Mouse (Mus musculus) Muller cell, postnatal 12 days (primary cell): ENCODE data around the gene Pcdh9.

Experiments
- DNase-seq: peaks from one replicate; pipeline ENCODE4 v3.0.0-alpha.2; 2015; ENCODE audit errors: inconsistent ontology term

Gene Pcdh9

DNA sequence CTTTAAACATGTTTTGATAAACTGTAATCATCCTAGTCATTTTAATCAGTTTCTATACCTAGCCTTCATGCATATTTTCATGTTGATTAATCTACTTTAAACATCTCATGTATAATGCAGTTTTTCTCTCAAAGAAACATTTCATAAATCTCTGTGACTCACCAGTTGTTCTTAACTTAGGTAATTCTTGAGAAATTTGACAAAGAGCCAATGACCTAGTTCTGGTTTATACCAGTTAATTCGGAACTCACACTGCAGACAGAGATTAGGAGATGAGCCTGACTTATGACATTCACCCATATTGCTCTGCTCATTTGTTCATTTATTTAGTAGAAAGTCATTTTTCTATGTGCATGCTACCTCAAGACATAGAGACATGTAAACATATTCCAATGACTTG, 328.9 kb downstream of the Pcdh9 start:
- DNase-seq: peak; percentile 19

DNA sequence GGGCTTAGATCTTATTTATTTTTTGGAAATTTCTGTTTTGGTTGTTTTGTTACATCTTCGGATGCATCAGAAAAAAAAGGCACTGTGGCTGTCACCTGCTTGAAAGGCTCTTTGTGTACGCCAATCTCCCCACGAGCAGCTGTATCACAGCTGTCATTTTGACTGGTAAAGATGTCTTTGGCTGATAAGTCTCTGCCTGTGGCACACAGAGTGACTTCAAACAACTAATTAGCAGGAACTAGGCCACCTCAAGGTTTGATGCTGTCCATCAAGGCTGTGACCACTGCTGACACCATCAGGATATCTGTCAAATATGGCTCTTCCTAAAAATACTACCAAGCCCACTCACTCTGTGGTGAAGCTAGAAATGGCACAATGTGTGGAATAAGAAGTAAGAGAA, 336.7 kb downstream of the Pcdh9 start:
- no peak for DNase-seq

DNA sequence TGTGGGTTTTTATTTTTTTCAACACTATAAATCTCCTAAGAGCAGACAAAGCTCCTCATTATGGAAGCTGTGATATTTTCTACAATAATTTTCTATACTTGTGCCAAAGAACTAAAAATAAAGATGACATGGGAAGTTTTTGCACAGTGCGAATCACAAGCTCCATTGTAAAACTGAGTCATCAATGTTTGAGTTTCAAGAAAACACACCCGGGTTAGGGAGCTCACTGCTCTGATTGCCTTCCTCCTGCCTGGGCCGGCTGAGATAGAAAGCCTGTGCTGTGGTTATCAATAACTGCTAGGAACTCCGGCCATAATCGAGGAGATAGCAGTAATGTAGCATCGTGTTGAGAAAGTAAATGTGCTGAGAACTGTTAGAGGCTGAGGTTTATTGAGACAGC, 344.9 kb downstream of the Pcdh9 start:
- DNase-seq: peak; percentile 19

DNA sequence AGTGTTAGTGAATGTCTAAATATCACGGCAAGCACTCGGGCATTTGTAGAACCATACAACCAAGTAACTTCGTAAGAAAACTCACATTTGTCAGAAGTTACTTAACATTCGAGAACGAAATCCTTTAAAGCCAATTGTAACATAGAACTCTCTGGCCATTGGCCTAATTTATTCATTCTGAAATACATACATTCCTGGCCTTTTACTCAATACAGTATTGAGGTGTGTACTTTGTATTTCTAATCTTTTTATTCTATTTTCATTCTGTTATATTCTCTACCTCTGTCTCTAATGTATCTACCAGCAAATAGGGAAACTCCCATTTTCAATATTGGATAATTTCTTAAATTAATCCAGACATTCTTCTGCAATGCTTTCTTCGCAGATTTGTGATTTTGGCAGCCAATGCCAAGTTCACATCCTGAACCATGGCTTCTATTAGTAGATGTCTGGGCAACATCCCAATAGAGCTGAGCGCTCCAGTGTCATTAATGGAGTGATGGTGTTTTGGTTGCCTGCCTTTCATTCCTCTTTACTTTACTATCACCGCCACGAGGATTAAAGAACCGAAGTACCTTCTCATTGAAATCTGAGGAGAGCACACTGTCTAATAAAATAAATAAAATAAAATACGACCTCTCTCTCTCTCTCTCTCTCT, 346.4 kb downstream of the Pcdh9 start:
- DNase-seq: peak; percentile 44

DNA sequence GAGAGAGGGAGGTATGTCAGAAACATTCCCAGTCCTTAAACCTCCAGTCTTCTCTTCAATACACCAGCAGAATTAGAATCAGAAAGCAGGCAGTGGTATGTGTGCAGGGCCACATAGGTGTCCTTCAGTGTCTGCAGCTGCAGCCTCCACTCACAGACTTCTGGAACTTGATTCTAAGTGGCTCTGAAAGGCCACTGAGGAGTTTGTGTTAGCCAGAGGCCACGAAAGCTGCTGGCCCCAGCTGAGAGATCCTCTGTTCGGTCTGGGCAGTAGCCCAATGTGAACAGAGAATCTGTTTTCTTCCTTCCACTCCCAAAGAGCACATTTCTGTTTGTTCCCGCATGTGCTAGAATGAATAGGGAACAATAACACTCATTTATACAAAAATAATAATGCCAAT, 346.9 kb downstream of the Pcdh9 start:
- DNase-seq: peak; percentile 67

- DNase-seq: no peak
Measured at GRCm38 (mm10) chr14:93534928-93535327, 355.6 kb downstream of the Pcdh9 start.

DNA sequence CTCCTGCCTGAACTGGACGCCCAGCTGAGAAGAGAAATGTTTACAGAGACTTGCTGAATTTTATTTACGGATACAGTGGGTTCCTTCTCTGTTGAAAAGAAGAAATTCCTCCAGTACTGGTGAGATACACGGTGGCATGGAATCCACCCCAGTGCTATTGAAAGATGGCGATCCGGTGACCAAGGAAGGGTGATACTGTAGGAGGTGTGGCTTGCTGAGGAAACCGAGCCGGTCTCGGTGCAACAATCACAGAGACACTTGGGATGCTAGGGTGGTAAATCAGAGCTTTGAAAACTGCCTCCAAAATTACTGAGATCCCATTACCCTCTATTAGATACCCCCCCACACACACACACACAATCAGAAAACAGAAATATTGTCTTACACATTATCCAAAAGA, 367.0 kb downstream of the Pcdh9 start:
- DNase-seq: no peak

DNA sequence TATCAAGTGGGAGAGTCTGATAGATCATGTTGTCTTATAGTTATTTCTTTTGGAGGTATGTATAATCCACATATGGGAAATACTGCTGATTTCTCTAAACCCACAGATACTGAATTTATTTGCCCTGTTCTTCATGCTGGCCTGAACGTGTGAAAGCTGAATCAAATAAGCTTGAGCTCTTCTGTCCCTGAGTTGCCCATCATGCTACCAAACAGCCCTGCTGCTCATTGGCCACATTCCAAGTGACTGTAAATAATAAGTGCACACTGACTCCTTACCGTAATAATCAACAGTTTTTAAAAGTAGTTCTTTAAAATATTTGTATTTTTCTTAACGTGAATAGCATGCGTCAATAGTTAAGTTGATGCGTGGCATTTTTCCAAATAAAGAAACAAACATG, 370.3 kb downstream of the Pcdh9 start:
- DNase-seq: no peak

- DNase-seq: no peak
Measured at GRCm38 (mm10) chr14:93516679-93517078, 373.8 kb downstream of the Pcdh9 start.

DNA sequence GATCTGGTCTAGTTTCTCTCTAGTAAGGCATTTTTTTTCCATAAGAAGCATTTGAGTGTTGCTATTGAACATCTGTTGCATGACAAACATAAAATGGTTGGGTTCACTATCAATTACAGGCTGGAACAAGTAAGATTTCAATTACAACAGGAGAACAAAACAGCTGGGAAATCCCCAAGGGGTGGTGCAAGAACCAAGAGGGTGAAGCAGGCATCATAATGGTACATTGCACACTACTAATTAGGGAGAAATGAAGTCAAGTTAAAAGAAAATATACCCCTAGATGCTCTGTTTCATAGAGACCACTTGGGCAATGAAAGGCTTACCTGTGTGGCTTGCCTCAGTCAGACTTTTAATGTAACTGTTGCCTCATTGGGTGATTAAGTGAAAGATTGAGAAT, 384.4 kb downstream of the Pcdh9 start:
- DNase-seq: no peak

- DNase-seq: peak; percentile 71
Measured at GRCm38 (mm10) chr14:93498813-93499690, 391.4 kb downstream of the Pcdh9 start.

DNA sequence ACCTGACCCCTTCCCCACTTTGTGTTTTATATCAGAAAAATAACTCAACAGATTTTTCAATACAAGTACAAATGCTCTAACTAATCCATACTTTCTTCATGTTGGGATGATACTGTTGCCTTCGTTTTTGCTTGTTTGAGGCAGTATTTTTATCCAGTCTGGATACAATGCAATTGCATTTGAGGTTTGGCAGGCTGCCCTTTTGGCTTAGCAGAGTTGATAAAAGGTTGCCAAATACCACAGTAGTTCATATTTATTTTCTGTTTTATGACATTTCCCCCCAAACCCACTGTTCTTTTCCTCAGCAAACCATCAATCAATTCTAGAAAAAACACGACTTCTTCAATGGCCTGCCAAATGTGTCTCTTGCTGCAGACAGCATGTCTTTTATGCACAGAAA, 415.5 kb downstream of the Pcdh9 start:
- DNase-seq: peak; percentile 52

DNA sequence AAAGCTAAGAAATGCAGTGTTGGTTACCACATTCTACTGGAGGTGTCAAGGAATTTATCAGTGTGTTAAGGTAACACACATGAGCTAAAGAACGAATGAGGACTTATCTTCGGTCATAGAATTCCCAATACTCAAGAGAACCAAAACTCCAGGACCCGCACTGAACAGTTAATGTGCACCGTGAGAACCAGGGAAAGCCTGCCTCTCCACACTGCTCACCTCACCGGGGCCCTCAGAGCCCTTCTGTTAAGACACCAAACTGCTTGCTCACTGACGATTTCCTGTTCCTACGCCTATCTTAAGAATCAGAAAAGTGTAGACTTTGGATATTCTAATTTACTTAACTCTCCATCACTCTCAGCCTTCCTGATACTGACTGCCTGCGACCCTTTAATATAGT, 418.0 kb downstream of the Pcdh9 start:
- DNase-seq: no peak

DNA sequence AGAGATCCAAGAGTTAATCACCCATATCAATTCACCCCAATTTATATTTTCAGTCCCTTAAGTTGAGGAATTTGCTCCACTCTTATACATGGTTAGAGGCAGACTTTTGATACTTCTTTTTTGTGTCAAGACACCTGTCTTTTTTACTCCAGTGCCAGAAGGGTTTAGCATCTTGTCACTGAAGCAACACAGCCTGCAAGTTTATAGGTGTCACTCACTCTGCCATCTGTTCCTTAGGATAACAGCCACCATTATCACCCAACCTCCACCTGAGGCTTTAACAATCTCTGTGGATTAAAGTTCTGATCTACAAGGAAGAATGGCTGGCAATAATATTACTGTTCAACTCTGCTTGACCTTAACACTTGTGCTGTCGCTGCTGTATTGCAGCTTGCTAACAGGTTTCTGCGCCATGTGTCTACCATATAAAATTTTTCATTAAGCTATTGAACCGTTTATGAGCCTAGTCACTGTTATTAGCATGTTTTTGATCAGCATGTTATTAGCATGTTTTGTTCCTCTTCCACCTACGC, 427.1 kb downstream of the Pcdh9 start:
- no peak for DNase-seq

- no peak for DNase-seq
Measured at GRCm38 (mm10) chr14:93450930-93451665, 439.4 kb downstream of the Pcdh9 start.

DNA sequence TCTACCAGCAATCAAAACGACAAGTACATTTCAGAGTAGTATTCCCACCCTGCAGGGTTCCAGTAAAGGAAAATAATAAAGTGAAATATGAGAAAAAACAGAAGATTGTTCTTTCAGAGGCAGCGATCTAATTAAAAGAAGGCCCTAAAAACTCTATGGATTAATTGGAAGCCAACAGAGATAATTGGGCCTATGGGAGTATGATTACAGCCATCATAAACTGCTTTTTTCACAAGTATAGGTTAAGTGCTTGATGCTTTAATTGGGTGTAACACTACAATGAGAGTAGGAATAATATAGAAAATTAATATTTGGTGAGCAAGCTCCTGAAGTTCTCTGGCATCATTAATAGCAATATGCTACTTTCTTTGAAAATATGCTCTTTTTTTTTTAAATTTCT, 448.6 kb downstream of the Pcdh9 start:
- no peak for DNase-seq

DNA sequence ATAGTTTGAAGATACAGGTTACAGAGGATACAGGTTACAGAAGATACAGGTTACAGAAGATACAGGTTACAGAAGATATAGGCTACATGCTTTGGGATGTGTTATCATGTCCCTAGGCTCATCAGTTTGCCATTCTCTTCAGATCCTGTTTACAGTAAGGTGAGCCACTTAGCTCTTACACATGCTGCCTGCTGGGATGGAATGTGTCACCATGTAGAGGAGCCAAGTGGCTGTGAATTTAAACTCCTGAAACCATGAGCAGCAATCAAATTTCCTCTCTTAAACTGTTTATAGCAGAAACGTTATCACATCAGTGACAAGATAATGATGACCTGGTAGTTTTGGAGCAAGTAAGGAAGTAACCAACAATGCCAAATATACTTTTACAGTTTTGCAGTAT, 453.3 kb downstream of the Pcdh9 start:
- no peak for DNase-seq

DNA sequence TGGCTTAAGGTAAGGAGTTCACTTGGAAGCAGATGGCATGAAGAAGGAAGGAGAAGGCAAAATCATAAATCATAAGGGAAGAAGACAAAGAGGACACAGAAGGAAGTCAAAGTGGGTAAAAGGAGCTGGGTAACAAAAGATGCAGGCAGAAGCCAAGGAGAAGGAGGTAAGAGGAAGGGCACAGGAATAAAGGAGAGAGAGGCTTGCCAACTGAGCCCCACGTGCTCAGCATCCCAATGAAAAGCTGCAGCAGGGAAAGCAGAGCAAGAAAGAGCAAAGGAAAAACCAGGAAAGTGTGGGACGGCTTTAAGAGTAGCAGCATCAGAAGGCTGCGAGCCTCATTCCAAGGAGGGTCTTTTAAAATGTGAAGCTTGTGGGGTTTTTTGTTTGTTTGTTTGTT, 473.7 kb downstream of the Pcdh9 start:
- no peak for DNase-seq

GRCm38 (mm10) chr14:93415496-93415895, 475.0 kb downstream of the Pcdh9 start:
- DNase-seq: no peak

GRCm38 (mm10) chr14:93409314-93409713, 481.2 kb downstream of the Pcdh9 start:
- DNase-seq: no peak

GRCm38 (mm10) chr14:93407747-93408146, 482.7 kb downstream of the Pcdh9 start:
- DNase-seq: no peak

DNA sequence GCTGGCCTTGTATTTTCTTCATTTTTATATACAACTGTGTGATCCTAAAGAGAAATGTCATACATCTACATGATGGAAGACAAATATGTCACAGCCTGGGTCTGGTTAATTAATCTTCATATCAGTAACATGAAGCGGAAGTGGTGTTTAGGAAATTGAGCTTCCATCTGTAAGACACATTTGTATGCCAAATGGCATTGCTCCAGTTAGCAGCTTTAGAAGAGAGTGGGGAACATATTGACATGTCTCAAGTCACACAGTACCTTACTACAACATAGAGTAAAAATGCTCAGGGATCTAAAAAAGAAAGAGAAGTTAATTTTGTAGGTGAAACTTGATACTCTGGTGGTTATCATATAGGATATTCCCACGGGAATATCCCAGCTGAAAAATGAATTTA, 505.4 kb downstream of the Pcdh9 start:
- DNase-seq: no peak
